Mouse (Mus musculus): ENCODE measurements around the gene H3f3b.

H3f3b gene

DNA sequence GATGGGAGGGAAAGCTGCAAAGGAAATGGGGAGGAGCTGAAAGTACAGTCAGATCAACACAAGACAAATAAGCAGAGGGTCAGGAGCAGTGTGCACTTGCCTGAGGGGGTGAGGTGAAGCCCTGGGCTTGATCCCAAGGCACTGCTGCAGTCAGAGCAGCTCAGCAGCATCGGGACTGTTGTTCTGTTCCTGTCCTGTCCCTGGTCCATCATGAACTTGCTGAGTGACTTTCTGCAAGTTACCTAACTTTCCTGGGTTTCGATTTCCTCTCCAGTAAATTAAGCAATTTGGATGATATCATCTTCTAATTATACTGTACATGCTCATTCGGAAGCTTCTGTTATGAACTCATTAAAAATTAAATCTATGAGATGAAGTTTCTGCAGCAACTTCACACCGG lies at the start of gene H3f3b:
Gene H3f3b, minus strand, starts transcription at position 207 of the 400 bp plus-strand sequence.
- peak in 1 of 2 experiments; percentile 62 for DNase-seq

GRCm38 (mm10) chr11:116076836-116077235 lies 49.1 kb upstream of the H3f3b start:
- DNase-seq, result no peak

GRCm38 (mm10) chr11:116076266-116076540 lies 48.4 kb upstream of the H3f3b start:
- no peak for DNase-seq

DNA sequence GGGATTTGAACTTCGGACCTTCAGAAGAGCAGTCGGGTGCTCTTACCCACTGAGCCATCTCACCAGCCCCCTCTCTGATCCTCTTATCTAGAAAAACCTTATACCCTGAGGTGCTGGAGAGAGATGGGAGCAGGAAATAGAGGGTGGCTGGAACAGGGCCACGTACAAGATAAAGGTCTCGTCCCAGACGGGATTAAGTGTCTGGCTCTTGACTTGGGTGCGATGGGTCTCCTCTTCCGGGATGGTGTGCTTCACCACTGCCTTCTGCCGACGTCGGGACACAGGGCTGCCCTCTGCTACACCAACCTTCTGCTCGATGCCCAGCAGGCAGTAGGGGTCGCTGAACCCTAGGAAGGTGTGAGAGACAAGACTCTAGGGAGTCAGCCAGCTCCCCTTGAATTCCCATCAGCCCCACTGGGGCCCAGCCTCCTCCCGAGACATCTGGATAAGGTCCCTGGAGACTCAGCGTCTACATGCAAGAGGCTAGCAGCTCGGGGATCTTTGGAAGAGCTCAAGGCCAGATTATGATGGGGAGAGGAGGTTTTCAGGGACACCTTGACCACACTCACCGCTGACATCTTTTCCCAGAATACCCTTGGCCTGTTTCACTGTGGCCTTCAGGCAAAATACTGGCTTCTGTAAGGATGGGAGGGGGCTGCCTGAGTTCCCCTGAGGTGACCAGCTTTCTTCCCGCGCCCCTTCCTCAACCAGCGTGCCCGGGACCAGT lies 47.9 kb upstream of the H3f3b start:
- DNase-seq, result no peak

- DNase-seq, result no peak
Observed at GRCm38 (mm10) chr11:116074436-116074991, 46.8 kb upstream of the H3f3b start.

GRCm38 (mm10) chr11:116072608-116073007 lies 44.8 kb upstream of the H3f3b start:
- DNase-seq, result no peak

DNA sequence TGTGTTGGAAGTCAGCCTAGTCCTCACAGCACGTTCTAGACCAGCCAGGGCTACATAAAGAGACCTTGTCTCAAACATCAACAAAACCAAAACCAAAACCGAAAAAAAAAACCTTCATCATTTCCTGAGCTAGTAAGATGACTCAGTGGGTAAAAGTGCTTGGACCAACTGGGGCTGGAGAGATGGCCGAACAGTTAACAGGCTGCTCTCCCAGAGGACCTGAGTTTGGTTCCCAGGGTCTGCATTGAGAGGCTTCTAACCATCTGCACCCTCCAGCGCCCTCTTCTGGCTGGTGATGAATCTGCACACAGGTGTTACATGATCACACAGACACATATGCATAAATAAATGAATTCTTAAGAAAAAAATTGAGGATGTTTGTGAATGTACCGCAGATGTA lies 43.7 kb upstream of the H3f3b start:
- peak in 1 of 2 experiments; percentile 40 for DNase-seq

- no peak for DNase-seq
Observed at GRCm38 (mm10) chr11:116065345-116065744, 37.6 kb upstream of the H3f3b start.

- no peak for DNase-seq
Observed at GRCm38 (mm10) chr11:116064187-116064867, 36.6 kb upstream of the H3f3b start.

GRCm38 (mm10) chr11:116063562-116063961 lies 35.8 kb upstream of the H3f3b start:
- no peak for DNase-seq

DNA sequence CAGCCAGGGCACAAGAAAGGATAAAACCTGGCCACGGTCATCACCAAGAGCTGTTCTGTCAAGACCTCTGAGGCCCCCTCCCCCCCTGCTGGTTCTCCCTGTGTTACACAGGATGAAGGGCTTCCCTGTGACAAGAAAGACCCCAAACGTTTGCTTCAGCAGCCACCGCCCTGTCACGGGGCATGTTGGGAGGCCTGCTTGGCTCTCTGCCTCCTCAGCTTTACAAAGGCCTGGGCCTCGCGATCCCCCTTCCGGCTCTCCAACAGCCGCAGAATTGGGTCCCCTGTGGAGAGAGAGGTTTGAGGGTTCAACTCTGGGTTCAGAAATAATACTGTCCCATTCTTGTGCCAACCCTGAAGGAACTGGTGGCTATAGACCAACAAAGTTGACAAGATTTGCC lies 34.8 kb upstream of the H3f3b start:
- no peak for DNase-seq

DNA sequence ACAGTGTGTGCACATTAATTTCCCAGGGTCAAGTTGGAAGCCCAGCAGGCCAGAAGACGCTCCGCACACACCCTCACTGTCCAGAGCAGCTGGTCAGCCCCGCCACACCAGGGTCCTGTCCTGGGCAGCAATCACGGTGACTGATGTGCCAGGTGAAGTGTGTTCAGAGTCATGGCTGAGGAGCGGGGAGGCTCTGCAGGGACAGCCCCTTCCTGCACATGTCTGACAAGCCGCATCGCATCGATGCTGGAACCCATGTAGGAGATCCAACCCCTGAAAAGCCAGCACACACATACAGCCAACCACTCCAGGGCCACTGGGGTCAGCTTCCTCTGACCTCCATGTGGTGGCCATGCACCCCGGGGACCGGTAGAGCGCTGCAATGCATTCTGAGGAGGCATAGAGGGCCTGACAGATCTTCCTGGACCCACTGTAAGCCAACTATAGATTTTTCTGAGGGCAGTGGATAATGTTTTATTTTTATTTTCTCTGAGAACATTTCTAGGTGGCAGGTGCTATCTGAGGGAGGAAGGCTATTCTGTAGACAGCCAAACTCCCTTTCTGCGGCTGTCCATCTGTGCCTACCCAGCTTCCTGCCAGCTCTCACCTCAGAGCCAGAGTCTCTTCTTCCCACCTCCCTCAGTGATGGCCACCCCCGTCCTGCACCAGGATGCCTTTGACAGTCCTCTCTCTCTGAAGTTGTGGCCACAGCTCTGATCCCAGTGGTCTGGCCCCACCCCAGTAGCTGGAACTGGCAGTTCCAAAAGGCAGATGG lies 34.1 kb upstream of the H3f3b start:
- DNase-seq, result no peak

DNA sequence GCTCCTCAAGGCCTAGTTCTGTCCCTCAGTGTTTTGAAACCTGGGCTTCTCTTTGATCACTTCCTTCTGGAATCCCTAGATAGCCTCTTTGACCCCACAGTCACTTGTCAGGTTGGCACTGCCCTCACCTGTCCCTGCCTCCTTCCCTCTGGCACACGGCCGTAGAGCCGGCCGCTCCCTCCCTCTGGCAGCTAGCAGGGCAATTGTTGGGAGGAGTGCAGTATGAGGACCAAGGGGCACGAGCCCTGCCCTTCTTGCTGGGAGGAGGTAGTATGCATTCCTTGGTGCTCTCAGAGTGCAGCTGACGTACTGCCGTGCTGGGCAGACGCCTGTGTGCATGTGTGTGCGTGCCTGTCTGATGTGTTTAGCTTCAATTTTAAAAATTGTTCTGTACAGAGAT lies 32.8 kb upstream of the H3f3b start:
- no peak for DNase-seq

- no peak for DNase-seq
Observed at GRCm38 (mm10) chr11:116059691-116060025, 31.9 kb upstream of the H3f3b start.

GRCm38 (mm10) chr11:116058868-116059690 lies 31.3 kb upstream of the H3f3b start:
- DNase-seq, result no peak

DNA sequence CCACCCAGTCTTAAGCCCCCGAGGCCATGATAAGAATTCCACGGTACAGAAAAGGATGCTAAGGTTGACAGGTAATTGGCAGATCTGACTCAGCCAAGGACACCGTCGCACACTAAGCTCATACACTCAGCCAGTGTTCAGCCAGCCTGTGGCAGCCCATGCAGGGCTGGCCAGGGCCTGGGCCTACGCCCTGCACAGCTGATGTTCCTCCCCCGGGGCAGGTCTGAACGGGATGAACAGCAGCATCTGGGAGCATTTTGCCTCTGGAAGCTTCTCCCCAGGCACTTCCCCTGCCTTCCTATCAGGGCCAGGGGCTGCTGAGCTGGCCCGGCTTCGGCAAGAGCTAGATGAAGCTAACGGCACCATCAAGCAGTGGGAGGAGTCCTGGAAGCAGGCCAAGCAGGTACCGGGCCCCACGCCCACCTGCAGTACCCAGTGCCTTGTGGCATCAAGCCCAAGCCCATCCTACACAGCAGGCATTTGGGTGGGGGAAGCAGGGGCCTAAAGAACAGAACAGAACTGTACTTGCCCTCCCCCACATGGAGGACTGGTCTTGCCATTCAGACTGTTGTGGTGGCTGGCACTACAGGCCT lies 30.4 kb upstream of the H3f3b start:
- no peak for DNase-seq

GRCm38 (mm10) chr11:116057237-116057881 lies 29.6 kb upstream of the H3f3b start:
- DNase-seq, result no peak

DNA sequence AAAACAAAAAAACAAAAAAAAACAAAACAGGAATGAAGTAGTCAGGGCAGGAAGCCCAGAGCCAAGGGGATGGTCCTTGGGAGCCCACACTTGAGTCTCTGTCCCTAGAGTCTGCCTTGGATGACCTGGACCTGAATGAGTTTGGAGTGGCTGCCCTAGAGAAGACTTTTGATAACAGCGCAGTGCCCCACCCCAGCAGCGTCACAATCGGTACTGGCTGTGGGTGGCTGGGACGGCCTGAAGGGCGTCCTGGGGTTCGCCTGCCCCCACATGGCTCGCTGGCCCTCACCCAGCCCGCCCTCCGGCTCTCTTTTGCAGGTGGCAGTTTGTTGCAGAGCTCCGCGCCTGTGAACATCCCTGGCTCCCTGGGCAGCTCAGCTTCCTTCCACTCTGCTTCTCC lies 28.1 kb upstream of the H3f3b start:
- DNase-seq, result no peak

- no peak for DNase-seq
Observed at GRCm38 (mm10) chr11:116053510-116054229, 25.9 kb upstream of the H3f3b start.

DNA sequence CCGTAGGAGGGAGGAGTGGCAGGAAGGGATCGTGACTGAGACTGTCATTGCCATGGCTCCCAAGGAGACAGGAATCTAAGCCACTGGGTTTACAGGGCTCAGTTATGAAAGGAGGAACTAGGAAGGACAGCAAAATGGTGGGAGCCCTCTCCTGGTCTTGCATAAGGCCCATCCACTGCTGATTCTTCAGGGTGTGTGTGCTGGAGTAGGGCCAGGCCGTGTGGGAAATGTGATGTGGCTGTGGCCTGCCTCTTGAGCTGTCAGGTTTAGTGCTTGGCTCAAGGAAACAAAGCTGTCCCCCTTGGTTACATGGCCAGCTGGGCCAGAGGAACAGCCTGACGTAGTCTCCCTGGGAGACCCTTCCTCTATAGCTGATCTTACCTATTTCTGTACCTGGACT lies 22.4 kb upstream of the H3f3b start:
- DNase-seq, result no peak

- no peak for DNase-seq
Observed at GRCm38 (mm10) chr11:116049610-116050009, 21.8 kb upstream of the H3f3b start.

Data from kidney, postnatal 25 days (tissue).